Mouse (Mus musculus) lung, postnatal 14 days (tissue): Measurements from ENCODE around the gene Adamts3.
A peak's percentile ranks its signal among the peaks of the same experiment; 100 is the strongest.

Experiments
- DNase-seq: peaks from one replicate; pipeline ENCODE4 v3.0.0; 2021

Gene Adamts3

GRCm38 (mm10) chr5:89883051-89883907, at the start of gene Adamts3:
Adamts3 (minus strand) TSS chr5:89883334.
- peak; percentile 43 for DNase-seq

GRCm38 (mm10) chr5:89931511-89931910, 48.4 kb upstream of the Adamts3 start:
- no peak for DNase-seq

- DNase-seq: no peak
Measured at GRCm38 (mm10) chr5:89912359-89912758, 29.2 kb upstream of the Adamts3 start.

GRCm38 (mm10) chr5:89911950-89912349, 28.8 kb upstream of the Adamts3 start:
- no peak for DNase-seq

- no peak for DNase-seq
Measured at GRCm38 (mm10) chr5:89911508-89911907, 28.4 kb upstream of the Adamts3 start.

- no peak for DNase-seq
Measured at GRCm38 (mm10) chr5:89906884-89907431, 23.8 kb upstream of the Adamts3 start.

GRCm38 (mm10) chr5:89901026-89901425, 17.9 kb upstream of the Adamts3 start:
- DNase-seq: no peak

- DNase-seq: peak; percentile 61
Measured at GRCm38 (mm10) chr5:89897495-89897894, 14.4 kb upstream of the Adamts3 start.

- no peak for DNase-seq
Measured at GRCm38 (mm10) chr5:89895520-89895919, 12.4 kb upstream of the Adamts3 start.

- DNase-seq: no peak
Measured at GRCm38 (mm10) chr5:89884991-89885390, 1.9 kb upstream of the Adamts3 start.

GRCm38 (mm10) chr5:89883908-89884204, 722 bp upstream of the Adamts3 start:
- DNase-seq: no peak

GRCm38 (mm10) chr5:89882091-89882734, 921 bp downstream of the Adamts3 start:
- peak; percentile 55 for DNase-seq

GRCm38 (mm10) chr5:89881425-89881824, 1.7 kb downstream of the Adamts3 start:
- DNase-seq: no peak

GRCm38 (mm10) chr5:89878866-89879392, 4.2 kb downstream of the Adamts3 start:
- DNase-seq: no peak

GRCm38 (mm10) chr5:89872661-89873060, 10.5 kb downstream of the Adamts3 start:
- no peak for DNase-seq

GRCm38 (mm10) chr5:89859603-89860002, 23.5 kb downstream of the Adamts3 start:
- DNase-seq: no peak

- DNase-seq: no peak
Measured at GRCm38 (mm10) chr5:89858837-89859236, 24.3 kb downstream of the Adamts3 start.

GRCm38 (mm10) chr5:89846551-89846950, 36.6 kb downstream of the Adamts3 start:
- DNase-seq: no peak

- peak; percentile 29 for DNase-seq
Measured at GRCm38 (mm10) chr5:89844354-89844753, 38.8 kb downstream of the Adamts3 start.

- DNase-seq: no peak
Measured at GRCm38 (mm10) chr5:89843478-89843877, 39.7 kb downstream of the Adamts3 start.

- DNase-seq: peak; percentile 42
Measured at GRCm38 (mm10) chr5:89839627-89840026, 43.5 kb downstream of the Adamts3 start.

GRCm38 (mm10) chr5:89821175-89821574, 62.0 kb downstream of the Adamts3 start:
- no peak for DNase-seq

GRCm38 (mm10) chr5:89819531-89819930, 63.6 kb downstream of the Adamts3 start:
- peak; percentile 55 for DNase-seq

GRCm38 (mm10) chr5:89816610-89817009, 66.5 kb downstream of the Adamts3 start:
- no peak for DNase-seq
